Mouse (Mus musculus) C2C12 (cell line): ENCODE measurements around the gene Gpr135. TPM values are rescaled to one million over a fixed set of nuclear protein-coding genes. Genes with fewer than 3 reads are reported as not detected.

Experiments used
- H3K27me3 ChIP-seq: one replicate; pipeline ENCODE4 v1.6.1; 2011; ENCODE audit not compliant: control insufficient read depth, insufficient read depth, insufficient read length
- H3K36me3 ChIP-seq: one replicate; pipeline ENCODE4 v1.6.1; 2011; ENCODE audit not compliant: control insufficient read depth, insufficient read depth
- H3K4me3 ChIP-seq: one replicate; pipeline ENCODE4 v1.5.1; 2011; ENCODE audit warnings: mild to moderate bottlenecking, control low read depth; ENCODE audit not compliant: poor library complexity, insufficient read depth, severe bottlenecking
- H3K79me2 ChIP-seq: one replicate; pipeline ENCODE4 v1.6.1; 2011; ENCODE audit not compliant: control insufficient read depth, insufficient read depth
- H3K79me3 ChIP-seq: one replicate; pipeline ENCODE4 v1.6.1; 2011; ENCODE audit warnings: low read depth, control low read depth
- H3ac ChIP-seq: one replicate; pipeline ENCODE3; 2011; ENCODE audit warnings: low read depth; ENCODE audit not compliant: control insufficient read depth, insufficient read length
- CEBPB ChIP-seq: IDR thresholded peaks from one replicate; pipeline ENCODE4 v1.6.1; 2011; ENCODE audit warnings: low read depth, mild to moderate bottlenecking, control low read depth, moderate library complexity
- CTCF ChIP-seq: IDR thresholded peaks from one replicate; pipeline ENCODE4 v1.5.1; 2011; ENCODE audit not compliant: control insufficient read depth, insufficient read depth, insufficient read length
- FOSL1 ChIP-seq: IDR thresholded peaks from one replicate; pipeline ENCODE4 v1.8.0; 2011; ENCODE audit warnings: mild to moderate bottlenecking, low read length; ENCODE audit not compliant: poor library complexity, insufficient read depth, severe bottlenecking
- MAX ChIP-seq: IDR thresholded peaks from one replicate; pipeline ENCODE4 v1.6.1; 2011; ENCODE audit warnings: mild to moderate bottlenecking, control low read depth
- MYOD1 ChIP-seq: IDR thresholded peaks from one replicate; pipeline ENCODE4 v1.6.1; 2011; ENCODE audit warnings: low read depth; ENCODE audit not compliant: control insufficient read depth, insufficient read length
- MYOG ChIP-seq: IDR thresholded peaks from one replicate; pipeline ENCODE4 v1.6.1; 2011; ENCODE audit not compliant: control insufficient read depth, insufficient read length; ENCODE audit errors: extremely low read depth
- USF1 ChIP-seq: IDR thresholded peaks from one replicate; pipeline ENCODE4 v1.6.1; 2011; ENCODE audit warnings: low read depth, mild to moderate bottlenecking, control low read depth, moderate library complexity
- long read RNA-seq, 2 experiments: library from polyadenylated mRNA; unstranded; transcript quantifications; one replicate each; pipeline ENCODE4 v2.0.0; 2019 to 2020
- polyA plus RNA-seq: library from polyadenylated mRNA; unstranded; fragments of >200 nt; fragmentation: generic; extraction: Trizol; gene quantifications from one replicate; pipeline ENCODE4 v1.2.1, GENCODE M21; 2012; ENCODE audit warnings: missing spikeins

The Gpr135 gene
- polyA plus RNA-seq = 0.11 TPM
- long read RNA-seq, experiment 1 = 0 reads
- long read RNA-seq, experiment 2, partial matches to known transcripts = 0 of 1 reads
- long read RNA-seq, experiment 2, other reads (novel, unspliced or antisense) = 0 of 1 reads

DNA sequence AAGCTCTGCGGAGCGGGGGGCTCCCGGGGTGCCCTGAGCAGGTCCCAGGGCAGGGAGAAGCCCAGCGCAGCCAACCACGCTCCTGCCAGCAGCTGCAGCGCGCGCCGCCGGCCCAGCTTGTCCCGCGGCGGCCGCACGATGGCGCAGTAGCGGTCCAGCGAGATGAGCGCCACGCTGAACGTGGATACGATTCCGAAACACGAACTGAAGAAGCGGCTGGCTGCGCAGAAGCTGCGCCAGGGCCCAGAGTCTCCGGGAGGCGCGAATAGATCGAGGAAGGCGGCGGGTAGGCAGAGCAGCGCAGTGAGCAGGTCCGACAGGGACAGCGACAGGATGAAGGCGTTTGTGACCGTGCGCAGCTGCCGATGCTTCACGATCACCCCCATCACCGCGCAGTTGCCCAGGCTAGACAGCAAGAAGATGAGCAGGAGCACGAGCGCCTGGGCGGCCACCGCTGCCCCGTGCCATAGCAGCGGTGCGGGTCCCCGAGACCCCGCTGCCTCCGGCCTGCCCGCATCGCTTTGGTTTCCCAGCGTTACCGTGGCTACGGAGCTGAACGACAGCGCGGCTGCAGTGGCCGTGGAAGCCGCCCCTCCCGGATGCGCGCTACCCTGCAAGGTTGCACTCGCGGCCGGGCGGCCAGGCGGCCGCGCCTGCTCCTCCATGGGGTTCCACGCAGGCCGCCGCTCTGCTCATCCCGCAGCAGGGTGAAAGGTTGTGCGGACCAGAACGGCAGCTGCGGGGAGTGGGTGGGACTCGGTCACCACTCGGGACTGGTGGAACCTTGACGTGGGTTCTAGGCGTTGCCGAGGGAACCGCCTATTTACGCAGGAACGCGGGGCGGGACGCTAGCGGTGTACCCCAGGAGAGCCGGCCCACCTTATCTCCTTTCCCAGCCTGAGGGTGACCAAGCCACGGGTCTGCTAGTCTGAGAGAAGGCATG, at the start of gene Gpr135:
Gene Gpr135, minus strand, starts transcription at position 799 of the 943 bp plus-strand sequence.
- H3ac ChIP-seq = peak within 1 kb of the TSS; percentile 71
- H3K79me3 ChIP-seq = no peaks in the 10 kb centered on the region
- TF ChIP-seq CTCF = peak; percentile 99
- peak; percentile 44 for TF ChIP-seq MAX
- no peak for TF ChIP-seq FOSL1
- H3K79me2 ChIP-seq = no peaks in the 10 kb centered on the region
- peaks cover 3% of the 10 kb centered on the region for H3K27me3 ChIP-seq
- no peaks in the 10 kb centered on the region for H3K36me3 ChIP-seq
- peak within 1 kb of the TSS; percentile 32 for H3K4me3 ChIP-seq

DNA sequence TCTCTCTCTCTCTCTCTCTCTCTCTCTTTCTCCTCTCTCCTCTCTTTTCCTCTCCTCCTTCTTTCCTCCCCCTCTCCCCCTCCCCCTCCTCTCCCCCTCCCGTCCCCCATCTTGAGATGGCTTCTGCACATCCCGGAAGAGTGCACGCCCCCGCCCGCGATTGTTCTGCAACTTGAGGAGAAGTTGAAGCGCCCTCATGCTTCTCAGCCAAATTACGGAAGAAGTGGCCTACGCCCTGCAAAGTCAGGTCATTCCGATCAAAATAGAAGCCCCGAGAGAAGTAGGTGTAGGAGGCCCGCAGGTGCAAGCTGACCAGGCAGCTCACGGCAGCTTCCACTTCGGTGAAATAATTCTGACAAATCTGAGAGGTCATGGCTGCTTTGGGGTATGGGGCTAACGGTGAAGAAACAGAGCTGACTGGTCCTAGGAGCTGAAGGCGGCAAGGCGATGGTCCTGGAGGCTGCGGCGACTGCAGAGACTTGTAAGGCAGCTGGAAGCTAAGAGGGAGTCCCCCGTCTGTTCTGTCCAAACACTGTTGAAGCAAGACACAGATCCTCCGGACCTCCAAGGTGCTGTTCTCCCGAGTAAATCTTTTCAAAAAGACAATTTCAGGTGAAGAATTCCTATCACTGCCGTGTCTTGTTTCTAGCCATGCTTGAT, 44.9 kb upstream of the Gpr135 start:
- TF ChIP-seq MYOG = no peak
- no peak for TF ChIP-seq CTCF
- no peak for TF ChIP-seq USF1
- H3K79me3 ChIP-seq = no peaks in the 10 kb centered on the region

DNA sequence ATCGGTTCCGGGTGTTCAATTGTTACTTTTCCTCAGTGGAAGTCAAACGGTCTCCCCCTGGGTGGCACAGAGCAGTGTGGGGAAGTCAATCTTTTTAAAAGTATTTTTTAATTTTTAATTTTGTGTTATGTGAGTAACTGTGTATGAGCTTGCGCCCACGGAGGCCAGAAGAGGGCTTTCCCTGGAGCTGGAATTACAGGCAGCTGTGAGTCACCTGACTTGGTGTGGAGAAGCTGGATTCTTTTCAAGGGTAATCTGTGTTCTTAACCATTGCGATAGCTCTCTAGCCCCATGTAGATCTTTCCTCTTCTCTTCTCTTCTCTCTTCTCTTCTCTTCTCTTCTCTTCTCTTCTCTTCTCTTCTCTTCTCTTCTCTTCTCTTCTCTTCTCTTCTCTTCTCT, 44.2 kb upstream of the Gpr135 start:
- Histone ChIP-seq H3K4me3 (no peak overlapping the region), H3K27me3 (peaks cover 14% of the 10 kb centered on the region), H3ac (no peak overlapping the region), H3K36me3 (no peaks in the 10 kb centered on the region), H3K79me3 (no peaks in the 10 kb centered on the region), H3K79me2 (no peaks in the 10 kb centered on the region)
- TF ChIP-seq MYOG (no peak), USF1 (peak; percentile 28)

More for the DNA sequence above, 44.9 kb upstream of the Gpr135 start:
- peaks cover 9% of the 10 kb centered on the region for H3K27me3 ChIP-seq
- H3ac ChIP-seq = no peak overlapping the region
- no peaks in the 10 kb centered on the region for H3K79me2 ChIP-seq
- no peak overlapping the region for H3K4me3 ChIP-seq
- H3K36me3 ChIP-seq = no peaks in the 10 kb centered on the region

DNA sequence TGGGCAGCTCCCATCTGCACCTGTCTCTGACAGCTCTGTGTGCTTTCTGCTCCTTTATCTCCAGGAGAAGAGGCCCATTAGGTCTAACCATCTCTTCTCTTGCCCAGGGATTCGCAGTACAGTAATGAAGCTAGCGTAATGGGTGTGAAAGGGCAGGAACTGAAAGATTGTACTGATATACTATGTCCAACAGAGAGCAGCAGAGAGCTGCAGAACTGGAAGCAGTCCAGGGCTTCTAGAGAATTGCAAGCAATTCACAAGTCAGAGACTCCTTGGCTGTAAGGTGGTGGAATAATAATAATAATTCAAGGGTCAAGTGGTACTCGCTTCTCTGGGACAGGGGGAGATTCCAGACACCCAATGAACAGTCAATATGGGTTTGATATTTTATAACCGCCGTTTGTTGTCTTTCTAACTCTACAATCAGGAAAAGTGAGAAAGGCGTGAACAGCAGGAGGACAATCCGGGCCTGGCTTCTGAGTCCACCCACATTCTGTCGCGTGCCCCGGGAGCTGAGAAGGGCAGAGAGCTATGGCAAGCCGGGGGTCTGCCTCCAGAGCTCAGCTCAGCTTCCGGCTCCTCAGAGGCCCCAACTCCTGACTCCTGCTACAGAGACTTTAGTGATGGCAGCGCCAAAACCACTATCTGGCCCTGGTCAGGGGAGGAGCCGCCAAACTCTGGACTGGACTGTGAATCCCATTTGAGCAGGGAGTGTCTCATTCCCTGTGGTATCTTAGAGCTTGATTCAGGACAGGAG, 33.8 kb upstream of the Gpr135 start:
- Histone ChIP-seq H3K36me3 (peaks cover 8% of the 10 kb centered on the region), H3K79me3 (no peaks in the 10 kb centered on the region), H3ac (no peak overlapping the region), H3K79me2 (no peaks in the 10 kb centered on the region), H3K4me3 (no peak overlapping the region), H3K27me3 (peaks cover 14% of the 10 kb centered on the region)
- TF ChIP-seq MYOD1 (no peak), CEBPB (no peak), USF1 (no peak), FOSL1 (no peak), MYOG (no peak), CTCF (no peak), MAX (no peak)

DNA sequence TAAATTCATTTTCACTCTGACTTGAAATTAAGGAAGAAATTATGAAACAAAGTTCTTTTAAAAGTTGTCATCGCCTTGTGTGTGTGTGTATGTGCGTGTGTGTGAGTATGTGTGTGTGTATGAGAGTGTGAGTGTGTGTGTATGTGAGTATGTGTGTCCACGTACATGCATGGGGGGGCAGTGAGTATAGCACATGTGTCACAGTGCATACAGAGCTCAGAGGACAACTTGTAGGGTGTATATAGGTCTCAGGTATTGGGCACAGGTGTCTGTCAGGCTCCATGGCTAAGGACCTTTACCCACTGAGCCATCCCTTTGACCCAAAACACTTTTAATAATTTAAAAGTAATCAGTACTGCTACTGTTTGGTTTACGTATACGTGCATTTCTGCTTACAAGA, 33.1 kb upstream of the Gpr135 start:
- no peaks in the 10 kb centered on the region for H3K79me3 ChIP-seq
- H3K27me3 ChIP-seq = peaks cover 14% of the 10 kb centered on the region
- no peak overlapping the region for H3K4me3 ChIP-seq
- peaks cover 8% of the 10 kb centered on the region for H3K36me3 ChIP-seq
- no peaks in the 10 kb centered on the region for H3K79me2 ChIP-seq
- H3ac ChIP-seq = no peak overlapping the region
- TF ChIP-seq MAX = no peak
- no peak for TF ChIP-seq CTCF
- no peak for TF ChIP-seq FOSL1
- TF ChIP-seq CEBPB = no peak
- TF ChIP-seq USF1 = no peak
- TF ChIP-seq MYOD1 = no peak
- no peak for TF ChIP-seq MYOG
